Mouse (Mus musculus) kidney, postnatal 14 days (tissue): Measurements from ENCODE around the gene Cpvl.

ENCODE experiments used
- DNase-seq: peaks from one replicate; pipeline ENCODE4 v3.0.0; 2022; ENCODE audit warnings: mixed read lengths

Cpvl gene

DNA sequence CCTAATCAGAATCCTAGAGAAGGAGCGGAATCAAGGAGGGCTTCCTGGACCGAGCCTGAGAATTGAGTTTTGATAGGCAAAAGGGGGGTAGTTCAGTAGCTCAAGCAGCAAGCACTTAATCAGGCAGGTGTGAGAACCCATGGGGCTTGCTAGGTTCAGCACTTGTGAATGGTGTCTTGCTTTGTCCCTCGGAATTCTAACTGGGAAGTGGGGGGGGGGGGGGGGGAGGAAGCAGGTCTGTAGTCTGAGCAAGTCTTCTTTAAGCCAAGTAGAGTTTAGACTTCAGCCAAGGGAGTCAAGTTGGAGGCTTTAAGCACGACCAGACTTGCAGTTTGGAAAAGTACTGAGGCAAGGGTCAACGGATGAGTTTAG is 97.2 kb downstream of the Cpvl start:
- DNase-seq: peak; percentile 35

DNA sequence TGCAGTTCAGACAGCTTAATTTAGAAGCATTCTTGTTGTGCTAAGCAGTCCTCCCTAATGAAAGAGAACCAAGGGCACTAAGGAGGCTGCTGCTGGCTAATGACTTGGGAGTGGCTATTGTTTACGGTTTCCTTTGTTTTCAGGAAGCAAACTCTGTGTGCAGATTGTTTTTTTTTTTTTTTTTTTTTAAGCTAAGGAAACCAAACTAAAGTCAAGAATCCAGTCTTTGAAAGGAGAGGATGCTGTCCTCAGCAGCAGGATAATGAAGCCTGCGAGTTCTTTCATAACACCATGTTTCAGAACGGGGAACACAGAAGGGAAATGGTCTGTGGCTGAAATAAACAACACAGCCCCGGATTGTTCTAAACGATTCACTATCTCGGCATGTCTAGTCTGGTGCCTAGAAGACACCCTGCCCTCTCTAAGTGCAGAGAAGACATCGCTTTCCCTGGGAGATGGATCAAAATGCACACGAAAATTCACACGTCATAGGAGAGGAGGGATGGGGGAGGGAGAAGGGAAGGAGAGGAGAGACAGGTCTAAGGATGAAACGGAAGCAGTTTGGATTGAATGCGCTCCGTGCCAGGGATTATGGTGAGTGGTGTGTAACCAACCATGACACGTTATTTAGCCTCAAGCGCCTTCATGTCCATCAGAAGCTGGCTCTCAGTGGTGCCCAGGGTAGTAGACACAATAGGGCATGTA is 97.8 kb downstream of the Cpvl start:
- DNase-seq: peak; percentile 34

DNA sequence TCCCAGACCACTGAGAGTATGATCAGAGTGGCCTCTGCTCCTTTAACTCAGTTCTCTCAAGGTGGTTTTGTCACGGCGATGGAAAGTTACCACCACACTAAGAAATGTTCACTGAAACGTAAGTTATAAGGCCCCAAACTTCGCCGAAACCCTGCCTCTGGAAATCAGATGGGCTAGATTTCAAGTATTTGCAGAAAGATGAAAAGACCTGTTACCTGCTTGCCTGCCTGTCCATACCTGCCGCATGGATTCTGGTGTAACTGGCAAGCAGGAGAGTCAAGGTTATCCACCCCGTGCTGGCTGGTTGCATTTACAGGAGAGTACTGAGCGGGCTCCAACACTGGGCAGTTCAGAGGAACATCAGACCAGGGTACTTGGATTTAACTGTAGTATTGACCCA is 98.9 kb downstream of the Cpvl start:
- DNase-seq: peak; percentile 14

DNA sequence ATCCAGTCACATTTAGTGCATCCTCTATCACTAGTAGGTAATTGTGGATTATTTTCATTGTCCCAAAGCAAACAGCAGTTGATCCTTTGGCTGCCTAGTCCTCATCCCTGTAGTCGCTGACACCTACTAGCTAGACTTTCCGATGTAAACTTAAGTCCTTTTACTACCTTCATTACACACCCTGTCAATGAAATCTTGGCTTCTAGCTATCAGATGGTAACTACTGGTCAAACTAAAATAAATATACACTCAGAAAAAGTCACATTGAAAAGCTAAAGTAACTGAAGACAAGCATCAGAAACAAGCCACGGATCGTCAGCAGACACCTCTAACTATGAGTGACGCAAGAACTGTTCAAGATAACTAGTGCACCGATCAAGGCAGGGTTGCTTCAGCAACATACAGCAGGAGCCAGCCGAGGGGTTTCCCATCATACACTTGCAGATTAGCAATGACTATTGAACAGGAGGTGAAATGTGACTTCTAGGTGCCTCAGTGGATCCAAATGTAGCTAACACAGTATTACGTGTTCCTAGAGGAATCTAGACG is 103.5 kb downstream of the Cpvl start:
- no peak for DNase-seq

DNA sequence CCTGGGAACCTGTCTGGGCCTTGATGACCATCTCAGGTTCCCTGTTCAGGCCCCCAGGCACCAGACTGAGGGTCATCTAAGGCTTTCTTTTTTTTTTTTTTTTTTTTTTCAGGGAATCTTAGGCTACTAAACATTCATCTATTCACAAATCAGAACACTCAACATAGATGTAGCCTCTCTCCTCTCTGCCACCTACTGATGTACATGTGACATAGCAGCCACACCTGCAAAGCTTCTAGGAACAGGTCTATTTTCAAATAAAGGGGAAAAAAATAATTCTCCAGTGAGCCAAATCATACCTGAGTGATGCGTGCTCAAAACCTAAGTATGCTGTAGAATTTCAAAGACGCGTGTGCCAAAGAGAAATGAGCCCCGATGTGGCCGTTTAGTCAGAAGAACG is 106.6 kb downstream of the Cpvl start:
- no peak for DNase-seq

DNA sequence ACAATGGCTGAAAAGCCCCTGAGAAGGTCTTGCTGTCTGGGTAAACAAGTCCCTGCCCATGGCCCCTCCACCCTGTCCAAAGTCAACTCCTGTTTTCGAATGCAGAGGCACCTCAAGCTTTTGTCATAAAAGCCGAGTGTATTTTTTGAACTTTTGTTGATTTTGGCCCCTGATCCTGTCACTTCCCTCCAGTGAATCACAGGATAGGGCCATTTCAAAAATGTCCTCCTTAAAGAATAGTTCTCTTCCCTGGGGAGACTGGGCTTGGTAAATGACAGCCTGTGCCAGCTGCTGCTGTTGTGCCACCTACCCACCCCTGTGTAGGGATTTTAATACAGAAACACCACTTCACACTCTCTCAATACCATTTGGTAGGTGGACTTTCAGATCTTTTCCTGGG is 115.5 kb downstream of the Cpvl start:
- no peak for DNase-seq

DNA sequence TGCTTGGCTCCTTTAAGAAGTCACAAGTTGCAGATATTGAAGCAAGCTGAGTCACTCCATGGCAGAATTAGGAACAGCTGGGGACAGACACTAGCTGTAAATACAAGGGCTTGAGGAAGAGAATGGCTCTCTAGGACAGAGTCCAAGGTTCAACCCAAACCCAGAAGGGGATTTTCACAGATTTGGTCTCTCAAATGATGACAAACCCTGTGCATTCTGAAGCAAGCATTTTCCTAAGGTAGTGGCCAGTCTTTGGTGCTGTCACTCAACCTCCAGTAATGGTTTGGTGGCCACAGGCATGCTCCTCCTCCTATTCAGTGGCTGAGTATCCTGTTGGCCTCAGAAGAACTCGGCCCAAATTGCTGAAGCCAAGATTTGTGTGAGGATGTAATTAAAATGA is 119.4 kb downstream of the Cpvl start:
- peak; percentile 15 for DNase-seq

DNA sequence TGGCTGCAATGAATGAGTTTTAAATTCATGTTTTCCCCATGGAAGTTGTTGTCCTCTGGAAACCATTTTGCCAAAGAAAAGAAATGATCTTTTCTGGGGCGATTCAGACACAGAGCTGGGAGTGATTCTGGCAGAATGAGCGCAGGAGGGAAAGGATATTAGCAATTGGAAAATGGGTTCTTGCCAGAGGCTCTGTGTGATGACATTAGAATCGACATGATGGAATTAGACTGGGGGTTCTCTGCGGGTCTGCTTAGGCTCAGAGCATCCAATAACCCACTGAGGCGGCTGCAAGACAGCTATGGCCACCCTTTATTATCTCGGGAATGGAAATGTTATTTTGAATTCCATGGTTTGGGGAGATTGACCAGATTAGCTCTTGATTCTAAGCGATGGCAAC is 120.6 kb downstream of the Cpvl start:
- DNase-seq: no peak

DNA sequence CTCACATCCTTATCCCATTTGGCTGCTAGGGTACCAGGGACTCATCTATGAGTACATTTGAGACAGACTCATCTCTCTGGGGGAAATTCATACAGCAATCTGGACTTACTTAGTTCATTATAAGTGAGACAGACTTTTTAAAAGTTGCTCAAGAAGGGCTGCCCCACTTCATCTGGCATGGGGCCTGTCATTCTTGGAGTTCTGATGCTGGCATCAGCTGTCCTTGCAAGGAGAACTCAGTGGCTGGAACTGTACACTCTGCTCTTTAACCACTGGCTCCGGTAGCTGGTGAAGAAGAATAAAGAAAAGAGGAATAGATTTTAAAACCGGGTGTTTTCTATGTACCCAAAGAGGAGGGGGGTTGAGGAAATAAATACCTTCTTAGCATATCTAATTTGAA is 121.7 kb downstream of the Cpvl start:
- no peak for DNase-seq

DNA sequence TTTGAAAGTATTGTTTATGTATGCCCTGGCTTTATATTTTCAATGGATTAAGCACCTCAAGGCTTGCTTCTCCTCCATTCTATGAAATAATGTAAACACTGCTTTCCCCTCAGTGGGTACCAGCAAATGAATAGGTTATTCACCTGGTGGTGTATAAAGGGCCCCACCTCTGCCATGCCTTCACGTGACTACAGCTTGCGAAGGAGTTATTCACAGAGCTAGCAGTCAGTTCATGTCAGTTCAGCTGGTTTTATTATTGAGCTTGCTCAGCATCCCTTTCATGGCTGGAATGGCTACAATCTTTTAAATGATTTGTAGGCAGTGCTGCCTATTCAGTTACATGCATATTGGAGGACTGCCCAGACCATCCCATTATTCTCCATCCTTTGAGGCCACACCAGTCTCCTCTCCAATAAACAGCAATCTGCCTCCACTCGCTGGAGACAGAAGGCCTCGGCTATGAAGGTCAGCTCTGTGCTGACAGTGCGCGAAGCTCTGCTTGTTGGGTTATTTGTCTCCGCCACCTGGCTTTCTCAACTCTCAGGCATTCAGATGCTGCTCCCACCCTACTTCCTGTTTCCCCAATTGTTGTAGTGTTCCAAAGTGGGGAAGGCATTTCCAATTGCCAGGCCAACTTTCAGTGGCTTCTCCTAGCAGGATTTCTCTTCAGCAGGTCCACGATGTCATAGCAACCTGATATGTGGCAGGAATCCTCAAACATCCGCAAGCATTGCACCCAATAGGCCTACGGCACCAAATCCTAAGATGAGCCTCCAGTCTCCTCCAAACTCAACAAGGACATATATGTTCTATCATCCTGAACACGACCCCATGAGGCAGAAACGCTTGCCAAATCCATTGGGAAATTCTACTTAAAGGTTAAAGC is 123.3 kb downstream of the Cpvl start:
- peak; percentile 62 for DNase-seq

DNA sequence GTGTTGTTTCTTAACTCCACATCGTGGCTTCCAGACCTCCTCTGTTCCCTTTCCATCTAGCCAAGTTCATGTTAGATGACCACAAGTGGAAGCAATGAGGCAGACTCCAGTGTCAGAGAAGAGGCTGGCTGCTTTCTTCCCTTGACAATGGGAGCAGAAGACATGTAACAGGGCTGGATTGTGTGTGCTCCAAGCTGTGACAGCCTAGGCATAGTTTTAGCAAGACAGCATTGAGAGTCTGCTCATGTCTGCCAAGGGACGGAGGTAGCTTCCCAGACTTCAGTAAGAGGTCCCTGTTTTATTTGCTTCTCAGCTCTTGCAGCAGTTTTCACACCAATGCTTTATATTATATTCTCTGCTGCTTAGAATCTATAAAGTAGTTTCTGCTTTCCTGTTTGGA is 124.2 kb downstream of the Cpvl start:
- DNase-seq: no peak

DNA sequence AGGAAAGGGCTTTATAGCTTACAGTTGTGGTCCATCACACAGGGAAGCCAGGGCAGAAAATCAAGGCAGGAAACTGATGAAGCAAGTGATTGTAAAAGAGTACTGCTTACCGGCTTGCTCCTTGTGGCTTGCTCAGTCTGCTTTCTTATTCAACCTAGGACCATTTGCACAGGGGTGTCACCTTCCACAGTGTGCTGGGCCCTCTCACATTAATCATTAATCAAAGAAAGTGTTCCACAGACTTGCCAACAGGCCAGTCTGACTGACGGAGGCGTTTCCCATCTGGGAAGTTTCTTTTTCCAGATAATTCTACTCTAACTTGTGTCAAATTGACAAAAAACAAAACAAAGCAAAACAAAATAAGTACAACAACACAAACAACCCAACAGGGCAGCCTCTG is 124.9 kb downstream of the Cpvl start:
- DNase-seq: peak; percentile 29

DNA sequence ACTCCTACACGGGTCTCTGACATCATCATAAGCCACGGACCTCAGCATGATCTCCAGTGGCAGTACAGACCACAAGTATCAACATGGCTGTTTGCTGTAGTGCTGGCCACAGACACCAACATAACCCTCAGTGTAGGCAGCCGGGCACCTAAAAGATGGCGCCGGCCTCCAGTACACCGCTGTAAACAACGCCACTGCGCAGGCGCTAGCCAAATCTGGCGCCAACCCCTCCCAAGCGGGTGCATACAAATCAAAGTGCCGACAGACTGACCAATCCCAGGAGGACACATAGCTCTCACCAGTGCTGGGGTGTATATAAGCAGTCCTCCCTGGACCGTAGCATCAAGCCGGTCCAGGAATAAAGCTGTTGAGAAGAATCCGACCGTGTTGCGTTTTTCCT is 133.8 kb downstream of the Cpvl start:
- DNase-seq: no peak

DNA sequence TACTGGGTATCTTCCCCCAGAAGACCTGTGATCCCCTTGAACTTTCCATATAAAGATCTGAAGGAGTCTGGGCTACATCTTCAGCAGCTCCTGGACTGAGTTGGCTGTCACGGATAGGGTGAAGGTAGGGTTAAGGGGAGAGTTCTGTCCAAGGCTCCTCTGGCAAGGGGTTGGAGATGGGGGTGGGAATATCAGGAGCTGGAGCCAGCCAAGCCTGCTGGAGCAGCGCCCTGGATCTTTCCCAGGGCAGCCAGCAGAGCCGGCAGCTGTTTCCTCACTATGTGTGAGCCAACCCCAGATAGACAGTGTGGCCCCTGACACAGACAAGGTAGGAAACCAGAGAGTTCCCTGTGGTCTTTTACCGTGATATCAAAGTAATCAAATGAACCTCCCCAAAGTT is 153.3 kb downstream of the Cpvl start:
- peak; percentile 65 for DNase-seq
